Mouse (Mus musculus): ENCODE data around the gene Desi1. TPM values are rescaled to one million over a fixed set of nuclear protein-coding genes. Genes with fewer than 3 reads are reported as not detected.
A peak's percentile ranks its signal among the peaks of the same experiment; 100 is the strongest.

Desi1 gene
- 35.2 and 36.5 TPM in 2 replicates for polyA plus RNA-seq (2016; fragmentation: Nextera tagmentation; extraction: Ambion mirVana)

DNA sequence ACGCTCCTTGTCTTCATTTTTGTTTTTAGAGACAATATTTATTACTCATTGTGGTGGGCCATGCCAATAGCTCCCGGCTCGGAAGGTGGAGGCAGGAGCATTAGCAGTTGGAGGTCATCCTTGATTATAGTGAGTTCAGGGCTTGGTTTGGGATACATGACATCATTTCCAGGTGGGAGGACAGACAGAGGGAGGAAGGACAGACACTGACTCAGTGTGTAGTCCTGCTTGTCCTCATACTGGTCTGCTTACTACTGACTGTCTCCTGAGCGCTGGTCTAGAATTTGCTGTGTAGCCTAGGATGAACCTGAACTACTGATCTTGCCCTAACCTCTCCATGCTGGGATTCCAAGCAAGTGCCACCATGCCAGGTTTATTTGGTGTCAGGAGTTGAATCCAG lies at the start of gene Desi1:
Gene Desi1, minus strand, starts transcription at position 101 of the 400 bp plus-strand sequence.
- Histone ChIP-seq H3K4me1 (no peaks in the 10 kb centered on the region), H3K27ac (no peak within 1 kb of the TSS), H3K27me3 (ENCODE audit: poor library complexity, severe bottlenecking) (no peaks in the 10 kb centered on the region), H3K4me3 (no peak within 1 kb of the TSS), H3K36me3 (replicated peaks) (peaks cover 94% of the 10 kb centered on the region), H3K9me3 (no peaks in the 10 kb centered on the region)
- WGBS, result 96% methylated on average over 4 of the region's 4 CpGs
- DNase-seq (ENCODE audit: extremely low spot score, low spot score), result no peak

DNA sequence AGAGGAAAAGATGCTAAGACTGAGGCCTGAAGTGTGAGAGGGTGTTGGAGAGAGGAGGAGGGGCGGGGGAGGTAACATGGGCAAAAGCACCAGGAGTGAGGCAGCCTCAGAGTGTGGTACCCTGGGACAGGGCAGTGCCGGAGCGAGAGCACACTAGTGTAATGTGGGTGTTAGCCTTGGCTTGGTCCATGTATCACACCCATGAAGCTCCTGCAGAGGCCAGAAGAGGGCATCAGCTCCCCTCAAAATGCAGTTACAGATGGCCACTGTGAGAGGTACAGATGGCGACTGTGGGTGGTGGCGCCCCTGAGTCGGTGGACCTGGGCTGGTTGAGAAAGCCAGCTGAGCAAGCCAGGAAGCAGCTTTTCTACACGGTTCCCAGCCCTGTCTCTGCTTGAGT lies 47.5 kb upstream of the Desi1 start:
- Histone ChIP-seq H3K27ac (no peak overlapping the region), H3K4me3 (no peak overlapping the region), H3K36me3 (replicated peaks) (no peaks in the 10 kb centered on the region), H3K9me3 (no peaks in the 10 kb centered on the region), H3K4me1 (0 out of 2 replicates have a peak, but pooled peaks cover 6% of the 10 kb centered on the region), H3K27me3 (ENCODE audit: poor library complexity, severe bottlenecking) (no peaks in the 10 kb centered on the region; the same call in 1 of the 2 replicates)
- DNase-seq (ENCODE audit: extremely low spot score, low spot score), result peak; percentile 37
- 36% methylated on average over 7 of the region's 7 CpGs for WGBS

DNA sequence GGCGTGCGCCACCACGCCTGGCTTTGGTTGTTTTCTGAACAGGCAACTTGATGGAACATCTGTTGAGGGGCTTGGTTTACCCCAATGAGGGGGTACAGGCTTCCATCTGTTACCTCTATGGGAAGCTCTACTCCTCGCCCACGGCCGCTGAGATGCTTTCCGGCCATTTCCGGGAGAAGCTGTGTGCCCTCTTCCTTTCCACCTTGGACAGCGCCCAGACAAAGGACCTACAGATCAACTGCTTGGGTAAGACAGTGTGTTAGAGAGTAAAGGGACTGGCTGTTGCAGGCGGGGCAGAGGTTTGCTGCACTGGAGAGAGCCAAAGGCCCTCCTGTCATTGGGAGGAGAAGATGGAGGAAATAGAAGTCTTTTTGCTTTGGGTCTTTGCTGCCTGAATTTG lies 46.2 kb upstream of the Desi1 start:
- H3K27me3 ChIP-seq (ENCODE audit: poor library complexity, severe bottlenecking), result no peaks in the 10 kb centered on the region; the same call in 1 of the 2 replicates
- no peak for DNase-seq (ENCODE audit: extremely low spot score, low spot score)
- no peaks in the 10 kb centered on the region for H3K9me3 ChIP-seq
- H3K27ac ChIP-seq, result no peak overlapping the region
- no peak overlapping the region for H3K4me3 ChIP-seq
- H3K4me1 ChIP-seq, result 0 out of 2 replicates have a peak, but pooled peaks cover 6% of the 10 kb centered on the region
- 63% methylated on average over 10 of the region's 10 CpGs for WGBS
- no peaks in the 10 kb centered on the region for H3K36me3 ChIP-seq (replicated peaks)

DNA sequence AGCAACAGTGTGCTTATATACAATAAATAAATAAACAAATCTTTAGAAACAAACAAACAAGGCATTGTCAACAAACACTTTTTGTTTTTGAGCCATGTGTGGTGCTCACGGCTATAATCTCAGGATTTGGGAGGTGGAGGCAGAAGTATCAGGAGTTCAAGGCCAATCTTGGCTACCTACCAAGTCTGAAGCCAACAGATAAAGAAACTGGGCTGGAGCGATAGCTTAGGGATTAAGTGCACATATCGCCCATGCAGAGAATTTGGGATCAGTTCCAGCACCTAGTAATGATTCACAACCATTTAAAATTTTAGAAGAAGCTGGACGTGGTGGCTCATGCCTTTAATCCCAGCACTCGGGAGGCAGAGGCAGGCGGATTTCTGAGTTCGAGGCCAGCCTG lies 39.8 kb upstream of the Desi1 start:
- DNase-seq (ENCODE audit: extremely low spot score, low spot score), result no peak
- WGBS, result 91% methylated on average over 7 of the region's 7 CpGs

DNA sequence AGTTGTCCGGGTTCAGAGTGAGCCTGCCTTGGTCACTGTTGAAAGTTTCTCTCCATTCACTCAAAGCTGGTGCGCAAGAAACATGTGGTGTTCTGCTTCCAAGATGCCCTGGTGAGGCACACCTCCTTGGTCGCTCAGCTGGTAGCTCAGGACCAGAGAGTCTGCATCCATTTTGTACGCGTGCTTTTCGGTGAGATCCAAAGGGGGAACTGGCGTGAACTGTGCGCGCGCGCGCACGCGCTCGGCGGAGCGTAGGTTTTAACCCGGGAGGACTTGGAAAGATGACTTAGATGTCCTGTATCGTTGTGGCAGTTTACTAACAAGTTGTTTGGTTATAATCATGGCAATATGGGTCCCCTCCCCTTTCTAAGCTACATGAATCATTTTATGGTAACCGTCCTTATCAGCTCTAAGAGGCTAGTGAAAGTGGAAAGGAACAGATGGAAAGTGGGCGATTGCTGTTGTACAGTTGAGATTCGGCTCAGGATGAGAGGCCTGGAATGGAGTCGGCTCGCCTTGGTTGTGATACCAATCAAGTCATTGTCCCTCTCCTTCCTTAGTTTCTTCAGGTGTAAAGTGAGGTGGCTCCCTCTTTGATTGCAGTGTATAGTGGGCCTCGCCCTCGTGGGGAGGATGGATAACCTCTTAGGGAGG lies 38.3 kb upstream of the Desi1 start:
- Histone ChIP-seq H3K4me3 (no peak overlapping the region), H3K4me1 (peaks cover 6% of the 10 kb centered on the region), H3K27ac (no peak overlapping the region), H3K36me3 (replicated peaks) (no peaks in the 10 kb centered on the region), H3K27me3 (ENCODE audit: poor library complexity, severe bottlenecking) (peaks cover 49% of the 10 kb centered on the region), H3K9me3 (peaks cover 10% of the 10 kb centered on the region)
- 91% methylated on average over 26 of the region's 26 CpGs for WGBS
- DNase-seq (ENCODE audit: extremely low spot score, low spot score), result no peak

More for the DNA sequence above, 39.8 kb upstream of the Desi1 start:
- no peak overlapping the region for H3K4me3 ChIP-seq
- H3K27me3 ChIP-seq (ENCODE audit: poor library complexity, severe bottlenecking), result peaks cover 40% of the 10 kb centered on the region
- no peaks in the 10 kb centered on the region for H3K36me3 ChIP-seq (replicated peaks)
- H3K27ac ChIP-seq, result no peak overlapping the region
- peaks cover 10% of the 10 kb centered on the region for H3K9me3 ChIP-seq
- peaks cover 6% of the 10 kb centered on the region for H3K4me1 ChIP-seq

DNA sequence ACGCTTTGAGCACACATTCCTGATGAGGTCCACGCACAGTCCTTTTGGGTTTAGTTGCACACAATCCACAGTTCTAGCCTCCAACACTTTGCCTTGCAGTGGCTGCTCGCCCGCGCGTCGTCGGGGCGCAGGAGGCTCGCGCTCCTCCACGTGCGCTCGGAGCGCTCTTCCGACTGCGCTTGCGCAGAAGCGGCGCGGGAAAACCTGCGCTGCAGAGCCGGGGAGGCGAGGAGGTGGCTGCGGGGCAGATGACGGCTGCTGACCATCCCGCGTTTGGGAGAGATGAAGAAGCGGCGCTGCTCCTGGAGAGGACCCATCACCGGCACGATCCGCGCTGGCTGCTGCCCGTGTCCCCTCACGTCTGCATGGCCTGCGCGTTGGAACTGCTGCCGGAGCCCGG lies 36.2 kb upstream of the Desi1 start, which contains the start of gene Mei1:
Gene Mei1, plus strand, starts transcription at position 99 of the 400 bp plus-strand sequence.
- 24% methylated on average over 40 of the region's 40 CpGs for WGBS
- peak; percentile 18 for DNase-seq (ENCODE audit: extremely low spot score, low spot score)
- H3K27me3 ChIP-seq (ENCODE audit: poor library complexity, severe bottlenecking), result peaks cover 64% of the 10 kb centered on the region
- peak within 1 kb of the TSS; percentile 36 for H3K4me3 ChIP-seq
- no peaks in the 10 kb centered on the region for H3K36me3 ChIP-seq (replicated peaks)
- peaks cover 6% of the 10 kb centered on the region for H3K4me1 ChIP-seq
- no peak within 1 kb of the TSS for H3K27ac ChIP-seq
- peaks cover 10% of the 10 kb centered on the region for H3K9me3 ChIP-seq

DNA sequence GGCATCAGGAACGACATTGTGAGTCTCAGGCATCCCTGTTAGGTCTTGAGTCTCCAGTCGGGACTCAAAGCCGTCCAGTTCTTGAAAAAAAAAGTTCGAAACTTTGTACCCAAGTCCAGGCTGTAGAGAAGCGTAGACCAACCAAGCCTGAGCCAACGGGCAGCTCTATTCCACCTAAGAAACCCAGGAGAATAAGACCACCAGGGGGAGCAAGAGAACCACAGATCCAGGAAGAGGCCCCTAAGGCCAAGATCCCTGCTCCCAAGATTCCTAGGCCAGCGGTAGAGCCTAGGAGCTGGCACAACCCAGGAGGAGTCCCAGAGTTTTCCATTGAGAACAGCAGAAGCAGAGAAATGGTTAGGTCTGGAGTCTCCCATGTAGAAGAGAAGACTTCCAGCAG lies 31.8 kb upstream of the Desi1 start:
- DNase-seq (ENCODE audit: extremely low spot score, low spot score), result peak; percentile 60
- 26% methylated on average over 7 of the region's 7 CpGs for WGBS
- peaks cover 6% of the 10 kb centered on the region for H3K4me1 ChIP-seq
- H3K36me3 ChIP-seq (replicated peaks), result no peaks in the 10 kb centered on the region
- peaks cover 73% of the 10 kb centered on the region for H3K27me3 ChIP-seq (ENCODE audit: poor library complexity, severe bottlenecking)
- peaks cover 10% of the 10 kb centered on the region for H3K9me3 ChIP-seq
- H3K27ac ChIP-seq, result 0 out of 2 replicates have a peak overlapping the region, but pooled peaks have one; percentile 40
- no peak overlapping the region for H3K4me3 ChIP-seq

DNA sequence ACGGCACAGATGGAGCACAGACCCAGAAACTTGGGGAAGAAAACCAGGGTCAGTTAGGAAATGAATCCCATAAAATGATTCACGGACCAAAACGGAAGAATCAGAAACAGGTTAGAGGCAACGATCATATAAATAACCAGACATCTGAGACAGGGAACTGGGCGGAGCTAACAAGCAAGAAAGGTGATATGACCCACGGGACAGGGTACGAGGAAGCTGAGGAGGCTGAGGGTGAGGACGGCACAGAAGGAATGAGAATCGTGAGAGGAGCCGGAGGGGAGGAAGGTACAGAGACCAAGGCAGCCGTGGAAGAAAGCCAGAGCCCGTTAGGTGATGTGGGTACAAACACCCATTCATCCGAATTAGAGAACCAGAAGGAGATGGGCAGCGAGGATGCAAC lies 30.2 kb upstream of the Desi1 start:
- no peak overlapping the region for H3K27ac ChIP-seq
- H3K27me3 ChIP-seq (ENCODE audit: poor library complexity, severe bottlenecking), result peaks cover 57% of the 10 kb centered on the region
- no peaks in the 10 kb centered on the region for H3K36me3 ChIP-seq (replicated peaks)
- no peak for DNase-seq (ENCODE audit: extremely low spot score, low spot score)
- 73% methylated on average over 14 of the region's 14 CpGs for WGBS
- H3K9me3 ChIP-seq, result no peaks in the 10 kb centered on the region
- no peak overlapping the region for H3K4me3 ChIP-seq
- no peaks in the 10 kb centered on the region for H3K4me1 ChIP-seq

DNA sequence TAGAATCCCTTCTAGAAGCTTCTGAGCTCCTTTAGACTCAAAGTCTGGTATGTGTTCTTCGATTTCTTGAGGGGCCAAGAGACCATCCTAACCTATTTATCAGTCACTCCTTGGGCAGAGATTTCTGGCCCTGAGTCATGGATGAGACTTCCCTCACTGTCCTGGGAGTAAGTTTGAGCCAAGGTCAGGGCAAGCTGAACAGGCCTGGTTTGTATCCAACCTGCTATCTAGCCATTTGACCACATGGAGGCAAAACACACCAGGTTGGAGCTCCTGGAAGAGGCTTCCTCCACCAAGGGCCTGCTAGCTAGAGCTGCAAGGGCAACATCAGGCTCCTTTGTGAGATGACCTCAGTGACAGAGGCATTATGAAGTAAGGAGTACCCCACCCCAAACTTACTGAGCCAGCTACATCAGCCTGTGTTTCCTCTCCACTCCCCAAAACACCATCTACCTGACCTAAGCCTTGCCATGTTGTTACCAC lies 25.1 kb upstream of the Desi1 start, which contains the start of gene 4930407I10Rik:
Gene 4930407I10Rik, plus strand, starts transcription at position 433 of the 483 bp plus-strand sequence.
- no peak within 1 kb of the TSS for H3K4me3 ChIP-seq
- no peak for DNase-seq (ENCODE audit: extremely low spot score, low spot score)
- peaks cover 17% of the 10 kb centered on the region for H3K27me3 ChIP-seq (ENCODE audit: poor library complexity, severe bottlenecking)
- no peak within 1 kb of the TSS for H3K27ac ChIP-seq
- no peaks in the 10 kb centered on the region for H3K4me1 ChIP-seq
- no peaks in the 10 kb centered on the region for H3K36me3 ChIP-seq (replicated peaks)
- no peaks in the 10 kb centered on the region for H3K9me3 ChIP-seq
- WGBS, result 88% methylated on average over 1 of the region's 1 CpGs

DNA sequence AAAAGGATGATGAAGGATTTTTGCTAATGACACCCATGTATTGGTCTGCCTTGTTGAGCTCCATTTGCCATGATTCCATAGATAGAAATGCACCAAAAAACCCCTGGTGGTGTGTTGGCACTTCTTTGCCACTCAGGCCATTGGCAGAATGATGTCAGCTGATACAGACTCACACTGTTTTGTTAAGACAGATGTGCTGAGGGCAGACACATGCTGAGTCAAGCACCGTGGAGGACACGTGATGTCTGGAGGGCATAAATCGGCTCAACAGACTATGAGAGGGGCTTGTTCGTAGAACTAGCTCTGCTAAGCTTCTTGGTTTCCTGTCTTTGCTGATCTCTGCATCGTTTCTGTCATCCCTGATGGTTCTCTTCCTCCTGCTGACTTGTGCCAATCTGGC lies 18.9 kb upstream of the Desi1 start:
- WGBS, result 77% methylated on average over 5 of the region's 5 CpGs
- no peak overlapping the region for H3K27ac ChIP-seq

DNA sequence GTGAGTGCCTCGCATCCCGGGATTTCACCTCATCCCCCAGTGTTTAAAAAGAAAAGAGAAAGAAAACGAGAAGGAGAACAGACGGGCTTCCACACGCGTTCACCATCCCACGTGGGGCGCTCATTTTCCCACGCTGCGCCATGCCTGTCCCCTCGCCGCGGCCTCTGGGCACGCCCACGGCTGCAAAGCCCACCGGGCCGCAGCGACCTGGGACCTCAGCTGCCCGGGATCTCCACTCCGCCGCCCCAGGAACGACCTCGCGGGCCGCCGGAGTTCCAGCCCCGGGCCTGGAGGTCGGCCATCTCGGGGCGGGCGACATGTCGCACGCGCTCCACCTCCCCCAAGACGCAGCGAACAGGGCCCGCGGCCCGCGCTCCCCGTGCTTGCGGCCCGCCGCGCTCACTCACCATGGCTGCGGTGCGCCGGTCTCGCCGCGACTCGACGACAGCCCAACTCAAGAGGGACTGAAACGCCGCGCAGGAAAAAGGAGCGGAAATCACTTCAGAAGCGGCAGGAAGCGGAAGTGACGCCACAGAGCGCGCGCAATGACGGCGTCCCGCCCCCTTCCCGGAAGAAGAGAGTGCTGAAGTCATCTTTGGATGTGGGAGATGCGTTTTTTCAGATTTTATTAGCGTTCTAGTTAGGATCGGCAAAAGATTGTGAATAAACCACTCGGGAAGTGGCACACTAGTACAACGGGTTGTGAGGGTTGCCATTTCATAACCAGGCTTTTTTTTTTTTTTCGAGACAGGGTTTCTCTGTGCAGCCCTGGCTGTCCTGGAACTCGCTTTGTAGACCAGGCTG lies 13.6 kb upstream of the Desi1 start, which contains the start of gene Snu13:
Gene Snu13, minus strand, starts transcription at position 519 of the 804 bp plus-strand sequence.
- DNase-seq (ENCODE audit: extremely low spot score, low spot score), result peak; percentile 89
- under 1% methylated on average over 74 of the region's 74 CpGs for WGBS
- H3K36me3 ChIP-seq (replicated peaks), result peaks cover 26% of the 10 kb centered on the region
- no peaks in the 10 kb centered on the region for H3K9me3 ChIP-seq
- H3K4me3 ChIP-seq, result peak within 1 kb of the TSS; percentile 100
- no peaks in the 10 kb centered on the region for H3K27me3 ChIP-seq (ENCODE audit: poor library complexity, severe bottlenecking)
- peaks cover 18% of the 10 kb centered on the region for H3K4me1 ChIP-seq
- peak within 1 kb of the TSS; percentile 93 for H3K27ac ChIP-seq

More for the DNA sequence above, 18.9 kb upstream of the Desi1 start:
- no peak for DNase-seq (ENCODE audit: extremely low spot score, low spot score)
- Histone ChIP-seq H3K36me3 (replicated peaks) (no peaks in the 10 kb centered on the region), H3K27me3 (ENCODE audit: poor library complexity, severe bottlenecking) (no peaks in the 10 kb centered on the region), H3K9me3 (no peaks in the 10 kb centered on the region), H3K4me1 (peaks cover 5% of the 10 kb centered on the region), H3K4me3 (no peak overlapping the region)

DNA sequence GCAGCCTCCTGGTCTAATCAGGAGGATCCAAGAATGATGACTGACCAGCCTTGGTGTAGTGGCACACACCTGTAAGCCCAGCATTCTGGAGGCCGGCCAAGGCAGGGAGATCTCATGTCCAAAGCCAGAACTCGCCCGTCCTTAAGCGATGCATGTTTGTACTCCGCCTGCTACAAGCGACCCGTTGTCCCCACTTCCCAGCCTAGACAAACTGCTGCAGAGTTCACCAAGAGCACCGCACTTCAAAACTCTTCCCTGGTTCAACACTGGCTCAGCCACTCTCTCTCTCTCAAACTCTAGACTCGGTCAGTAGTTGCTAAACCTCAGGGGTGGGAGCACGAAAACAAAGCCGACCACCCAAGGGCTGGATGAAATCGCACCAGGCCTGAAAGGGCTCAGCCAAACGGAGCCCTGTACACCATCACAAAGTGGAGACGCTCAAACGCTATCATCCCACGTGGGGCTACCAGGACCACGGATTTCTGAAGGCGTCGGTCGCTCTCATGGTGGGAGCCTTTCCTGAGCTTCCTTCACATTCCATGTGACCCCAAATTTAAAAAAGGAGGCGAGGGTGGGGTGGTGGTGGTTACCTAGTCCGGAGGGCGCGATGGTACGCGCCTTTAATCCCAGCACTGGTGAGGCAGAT lies 12.7 kb upstream of the Desi1 start:
- Histone ChIP-seq H3K4me1 (peaks cover 18% of the 10 kb centered on the region), H3K36me3 (replicated peaks) (peaks cover 30% of the 10 kb centered on the region), H3K27ac (peak overlapping the region; percentile 93), H3K27me3 (ENCODE audit: poor library complexity, severe bottlenecking) (no peaks in the 10 kb centered on the region), H3K4me3 (peak overlapping the region; percentile 100), H3K9me3 (no peaks in the 10 kb centered on the region)
- DNase-seq (ENCODE audit: extremely low spot score, low spot score), result no peak
- WGBS, result 6% methylated on average over 26 of the region's 26 CpGs

Data from forebrain, embryonic 10.5 days (tissue).